Mouse (Mus musculus) MEL (cell line): Measurements from ENCODE around the gene E130218I03Rik. TPM values are rescaled to one million over a fixed set of nuclear protein-coding genes. Genes with fewer than 3 reads are reported as not detected.

ENCODE experiments used
- DNase-seq: peaks from one replicate; pipeline ENCODE4 v3.0.0; 2011; ENCODE audit warnings: low read depth, low spot score
- H3K27ac ChIP-seq: 2 replicates; pipeline ENCODE4 v1.5.1; 2012; ENCODE audit warnings: low read depth, mild to moderate bottlenecking, control low read depth, low read length, moderate library complexity; ENCODE audit not compliant: control insufficient read depth
- H3K27me3 ChIP-seq, 2 experiments: fragments of 150-350 bp in 1 of 2; sonication (generic) in 1 of 2; 2 replicates each; pipeline ENCODE4 v1.6.1; 2012; ENCODE audit warnings: low read length in 2 of 2, mild to moderate bottlenecking in 2 of 2, improper control_type of control experiment in 1 of 2, moderate library complexity in 1 of 2; ENCODE audit not compliant: insufficient read depth in 2 of 2, control insufficient read depth in 1 of 2
- H3K36me3 ChIP-seq, 2 experiments: 2 replicates each; pipeline ENCODE4 v1.6.1; 2012 to 2014; ENCODE audit warnings: low read length in 2 of 2, improper control_type of control experiment in 1 of 2, inconsistent platforms in 1 of 2, mild to moderate bottlenecking in 1 of 2; ENCODE audit not compliant: insufficient read depth in 2 of 2, control insufficient read depth in 1 of 2
- H3K4me1 ChIP-seq, 2 experiments: fragments of 150-350 bp in 1 of 2; sonication (generic) in 1 of 2; 2 replicates each; pipeline ENCODE4 v1.6.1; 2012; ENCODE audit warnings: low read length in 2 of 2, improper control_type of control experiment in 1 of 2, mild to moderate bottlenecking in 1 of 2; ENCODE audit not compliant: insufficient read depth in 2 of 2, control insufficient read depth in 1 of 2
- H3K4me3 ChIP-seq, 2 experiments: fragments of 150-350 bp in 1 of 2; sonication (generic) in 1 of 2; 2 replicates each; pipeline ENCODE4 v1.5.1; 2012; ENCODE audit warnings: low read depth in 2 of 2, low read length in 2 of 2, mild to moderate bottlenecking in 2 of 2, moderate library complexity in 2 of 2, control low read depth in 1 of 2, improper control_type of control experiment in 1 of 2; ENCODE audit not compliant: control insufficient read depth in 1 of 2, insufficient read depth in 1 of 2
- H3K79me2 ChIP-seq: 2 replicates; pipeline ENCODE4 v1.6.1; 2012; ENCODE audit warnings: mild to moderate bottlenecking, low read length, moderate library complexity; ENCODE audit not compliant: control insufficient read depth, poor library complexity, insufficient read depth
- H3K9ac ChIP-seq: 2 replicates; pipeline ENCODE4 v1.6.1; 2012; ENCODE audit warnings: low read depth, mild to moderate bottlenecking, control low read depth, low read length, moderate library complexity; ENCODE audit not compliant: control insufficient read depth, poor library complexity, severe bottlenecking
- H3K9me3 ChIP-seq: fragments of 150-350 bp; sonication (generic); replicated peaks from 2 replicates; pipeline ENCODE4 v1.6.1; 2012; ENCODE audit warnings: mild to moderate bottlenecking, low read length, improper control_type of control experiment, moderate library complexity; ENCODE audit not compliant: insufficient read depth
- BHLHE40 ChIP-seq: IDR thresholded peaks from 2 replicates; pipeline ENCODE4 v1.6.1; 2012; ENCODE audit warnings: low read depth, mild to moderate bottlenecking, inconsistent platforms, low read length, improper control_type of control experiment, borderline replicate concordance
- CHD1 ChIP-seq: IDR thresholded peaks from 2 replicates; pipeline ENCODE4 v1.6.1; 2012; ENCODE audit warnings: low read depth, mild to moderate bottlenecking, inconsistent platforms, low read length, improper control_type of control experiment
- ELF1 ChIP-seq: IDR thresholded peaks from 2 replicates; pipeline ENCODE4 v1.6.1; 2014; ENCODE audit warnings: low read depth, mild to moderate bottlenecking, inconsistent platforms, low read length, improper control_type of control experiment, moderate library complexity
- JUND ChIP-seq: IDR thresholded peaks from 2 replicates; pipeline ENCODE4 v1.6.1; 2011; ENCODE audit warnings: low read depth, mild to moderate bottlenecking, improper control_type of control experiment, low read length
- KAT2A ChIP-seq: conservative IDR thresholded peaks from 2 replicates; pipeline ENCODE4 v1.6.1; 2012; ENCODE audit warnings: low read depth, low read length, improper control_type of control experiment, inconsistent platforms
- MXI1 ChIP-seq: IDR thresholded peaks from 2 replicates; pipeline ENCODE4 v1.6.1; 2011; ENCODE audit warnings: mild to moderate bottlenecking, low read depth, low read length, improper control_type of control experiment
- NELFE ChIP-seq: IDR thresholded peaks from 2 replicates; pipeline ENCODE4 v1.6.1; 2011; ENCODE audit warnings: low read depth, low read length, improper control_type of control experiment
- NRF1 ChIP-seq: IDR thresholded peaks from 2 replicates; pipeline ENCODE4 v1.6.1; 2014; ENCODE audit warnings: low read depth, mild to moderate bottlenecking, inconsistent platforms, low read length, improper control_type of control experiment, moderate library complexity; ENCODE audit not compliant: poor library complexity, insufficient read depth, severe bottlenecking
- RAD21 ChIP-seq: IDR thresholded peaks from 2 replicates; pipeline ENCODE4 v1.6.1; 2011; ENCODE audit warnings: mild to moderate bottlenecking, low read depth, low read length, improper control_type of control experiment
- SIN3A ChIP-seq: IDR thresholded peaks from 2 replicates; pipeline ENCODE4 v1.6.1; 2012; ENCODE audit warnings: low read length, improper control_type of control experiment, inconsistent platforms
- TAL1 ChIP-seq: IDR thresholded peaks from 2 replicates; pipeline ENCODE4 v1.6.1; 2012; ENCODE audit warnings: mild to moderate bottlenecking, inconsistent platforms, low read length, moderate library complexity, mixed read lengths
- TBP ChIP-seq: IDR thresholded peaks from 2 replicates; pipeline ENCODE4 v1.8.0; 2011; ENCODE audit warnings: low read depth, low read length, improper control_type of control experiment
- USF2 ChIP-seq, 2 experiments: IDR thresholded peaks; 2 replicates each; pipeline ENCODE4 v1.6.1; 2011 to 2012; ENCODE audit warnings: improper control_type of control experiment in 2 of 2, low read length in 2 of 2, borderline replicate concordance in 1 of 2, inconsistent platforms in 1 of 2, low read depth in 1 of 2, mild to moderate bottlenecking in 1 of 2; ENCODE audit not compliant: insufficient read depth in 1 of 2
- ZC3H11A ChIP-seq: IDR thresholded peaks from 2 replicates; pipeline ENCODE4 v1.6.1; 2012; ENCODE audit warnings: low read depth, mild to moderate bottlenecking, inconsistent platforms, low read length, improper control_type of control experiment
- ZKSCAN1 ChIP-seq: IDR thresholded peaks from 2 replicates; pipeline ENCODE4 v1.6.1; 2012; ENCODE audit warnings: low read depth, mild to moderate bottlenecking, inconsistent platforms, low read length, improper control_type of control experiment, moderate library complexity
- ZMIZ1 ChIP-seq: IDR thresholded peaks from 2 replicates; pipeline ENCODE4 v1.6.1; 2012; ENCODE audit warnings: low read depth, mild to moderate bottlenecking, inconsistent platforms, low read length, improper control_type of control experiment, moderate library complexity
- polyA plus RNA-seq, 2 experiments: library from polyadenylated mRNA; stranded (reverse) in 1 of 2; unstranded in 1 of 2; fragments of >175 nt in 1 of 2; fragments of >200 nt in 1 of 2; gene quantifications; 2 replicates each; pipeline versions ENCODE4 v1.2.1 to v1.2.4; 2012; ENCODE audit warnings: low replicate concordance in 2 of 2, low read depth in 1 of 2; ENCODE audit not compliant: insufficient read length in 2 of 2, insufficient read depth in 1 of 2, missing spikeins in 1 of 2
- total RNA-seq: library from RNA; depleted of rRNA; stranded (reverse); fragments of 300-350 nt; gene quantifications from 2 replicates; pipeline ENCODE4 v1.2.3, GENCODE M21; 2012

The E130218I03Rik gene
- total and polyA plus RNA-seq, 3 experiments = 1.6 to 2.8 TPM; not detected in 1

DNA sequence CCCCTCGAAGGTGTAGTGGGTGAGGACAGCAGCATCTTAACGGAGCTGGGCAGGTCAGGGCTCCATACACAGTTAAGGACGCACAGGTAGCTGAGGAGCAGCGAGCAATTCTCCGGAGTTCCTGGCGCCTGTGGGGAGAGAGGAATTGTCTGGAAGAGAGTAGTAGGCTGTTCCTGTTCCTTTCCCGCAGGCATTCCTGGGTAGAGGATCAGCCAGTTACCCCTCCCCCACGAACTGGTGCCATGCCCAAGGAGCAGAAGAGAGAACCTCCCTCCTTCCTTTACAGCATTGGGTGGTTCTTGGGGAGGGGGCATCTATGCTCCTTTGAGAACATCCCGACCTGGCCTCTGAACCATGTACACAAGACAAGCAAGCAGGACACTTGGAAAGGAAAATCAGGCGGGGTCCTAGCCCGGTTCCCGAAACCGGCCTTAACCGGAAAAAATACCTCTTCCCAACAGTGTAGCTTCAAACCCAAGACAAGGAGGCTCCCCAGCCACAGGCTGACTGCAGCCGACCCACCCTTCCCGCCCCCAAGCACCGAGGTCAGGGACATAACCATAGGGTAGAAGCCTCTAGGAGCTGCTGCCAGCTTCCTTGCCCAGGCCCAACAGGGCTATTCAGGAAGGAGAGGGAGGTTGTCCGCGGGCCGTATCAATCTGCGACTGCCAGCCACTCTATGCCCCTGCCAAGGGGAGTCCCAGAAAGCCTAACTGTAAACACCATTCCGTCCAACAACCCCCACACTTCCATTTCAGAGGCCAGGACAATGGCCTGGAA, 8.9 kb downstream of the E130218I03Rik start:
- no peaks in the 10 kb centered on the region for H3K9me3 ChIP-seq
- no peaks in the 10 kb centered on the region for H3K79me2 ChIP-seq
- H3K4me1 ChIP-seq = peaks cover 2 to 3% of the 10 kb centered on the region in 2 experiments; a peak in 1 of 4 replicates
- no peak for DNase-seq
- no peak overlapping the region for H3K27ac ChIP-seq
- H3K36me3 ChIP-seq = no peaks in the 10 kb centered on the region
- no peak overlapping the region for H3K9ac ChIP-seq
- H3K27me3 ChIP-seq = no peaks in the 10 kb centered on the region
- TF ChIP-seq JUND (no peak), ZKSCAN1 (no peak), TAL1 (no peak), KAT2A (no peak), NELFE (no peak), ELF1 (no peak), TBP (no peak), MXI1 (no peak), BHLHE40 (no peak), ZC3H11A (no peak), USF2 (IDR thresholded peaks at IDR 0.05; ENCODE audit: borderline replicate concordance in 1 of 2, insufficient read depth in 1 of 2, low read depth in 1 of 2, low read length in 2 of 2) (no peak), RAD21 (no peak), ZMIZ1 (no peak), CHD1 (no peak)
- H3K4me3 ChIP-seq = no peak overlapping the region

DNA sequence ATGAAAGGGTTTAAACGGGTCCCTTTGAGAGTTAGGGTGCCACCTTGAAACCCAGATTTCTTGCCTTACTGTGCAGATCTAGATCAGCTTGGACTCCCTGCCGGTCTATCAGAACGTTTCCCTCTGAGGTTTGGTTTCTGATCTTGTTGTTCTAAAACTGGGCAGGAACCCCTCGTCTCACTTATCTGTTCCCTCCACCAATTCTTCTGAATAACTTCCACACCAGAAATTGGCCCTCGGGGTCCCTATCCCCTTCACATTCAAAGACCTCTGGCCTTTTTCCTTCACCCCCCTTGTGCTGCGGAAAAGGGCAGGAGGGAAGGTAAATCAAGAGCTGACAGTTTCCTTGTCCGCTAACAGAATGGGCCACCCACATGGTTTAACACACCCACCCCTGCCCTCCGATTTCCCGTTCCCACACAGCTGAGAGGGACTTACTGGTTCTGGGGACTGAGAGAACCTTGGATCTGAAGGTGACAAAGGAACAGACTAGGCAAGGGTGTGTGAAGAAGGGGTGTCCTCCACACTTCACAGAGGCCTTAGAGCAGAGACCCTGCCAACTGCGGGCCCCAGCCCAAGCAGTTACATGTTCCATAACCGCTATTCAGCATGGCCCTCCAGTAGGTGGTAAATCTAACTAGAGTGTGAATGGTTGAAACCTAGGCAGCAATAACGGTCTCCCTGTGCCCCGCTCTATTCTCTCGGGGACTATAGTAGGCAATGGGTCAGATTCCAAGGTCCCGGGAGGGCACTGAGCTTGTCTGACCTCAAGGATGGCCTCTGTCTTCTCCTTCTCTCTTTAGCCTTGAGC, 9.7 kb downstream of the E130218I03Rik start:
- DNase-seq = no peak
- no peaks in the 10 kb centered on the region for H3K36me3 ChIP-seq
- H3K9ac ChIP-seq = no peak overlapping the region
- H3K9me3 ChIP-seq = no peaks in the 10 kb centered on the region
- TF ChIP-seq NRF1 (no peak), SIN3A (no peak)
- H3K79me2 ChIP-seq = no peaks in the 10 kb centered on the region
- H3K4me3 ChIP-seq = no peak overlapping the region
- no peaks in the 10 kb centered on the region for H3K27me3 ChIP-seq
- no peak overlapping the region for H3K27ac ChIP-seq
- peaks cover 2 to 3% of the 10 kb centered on the region in 2 experiments; a peak in 1 of 4 replicates for H3K4me1 ChIP-seq
